Mouse (Mus musculus): ENCODE data around the gene Gm45062.

DNA sequence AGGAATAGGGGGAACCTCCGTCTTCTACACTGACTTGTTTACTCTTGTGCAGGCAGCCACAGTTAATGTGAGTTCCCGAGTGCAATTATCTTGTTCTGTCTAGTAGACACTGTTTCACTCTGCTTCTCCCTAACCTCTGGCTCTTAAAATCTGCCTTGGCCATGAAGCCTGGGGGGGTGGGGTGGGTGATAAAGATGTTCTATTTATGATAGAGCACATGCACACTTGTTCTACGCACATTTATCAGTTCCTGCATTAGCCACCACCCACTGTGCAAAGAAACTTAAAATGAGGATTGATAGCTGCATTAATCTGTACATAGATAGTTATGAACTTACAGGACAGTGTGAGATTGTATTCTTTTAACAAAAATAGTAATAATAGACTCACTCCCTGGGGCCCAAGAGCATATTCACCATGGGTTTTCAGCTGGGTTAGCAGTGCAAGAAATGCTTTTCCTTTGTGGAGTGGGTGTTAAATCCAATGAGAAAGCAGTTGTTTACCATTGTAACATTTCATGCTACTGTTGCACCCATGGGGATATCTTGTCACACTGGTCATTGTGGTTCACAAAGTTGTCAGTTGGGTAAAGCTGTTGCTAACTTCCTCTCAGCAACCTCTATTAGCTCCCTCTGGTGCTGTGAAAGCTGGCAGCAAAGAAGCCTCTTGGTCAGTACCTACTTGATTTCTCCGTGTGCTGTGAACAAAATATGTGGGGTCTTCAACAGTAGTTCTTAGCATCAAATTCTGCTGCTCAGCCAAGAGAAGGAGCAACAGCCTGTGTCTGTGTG, 272.0 kb downstream of the Gm45062 start:
- TF ChIP-seq EP300 (IDR thresholded peaks at IDR 0.05; ENCODE audit: low read depth in 1 of 2, low read length in 2 of 2): peak; percentile 56 to 86
- TF ChIP-seq BHLHE40 (IDR thresholded peaks at IDR 0.05; ENCODE audit: borderline replicate concordance, low read depth, low read length): peak; percentile 92
- TF ChIP-seq POLR2A (IDR thresholded peaks at IDR 0.05; ENCODE audit: control insufficient read depth in 1 of 2, insufficient read depth in 1 of 2, low read depth in 1 of 2, low read length in 2 of 2, poor library complexity in 1 of 2): no peak
- TF ChIP-seq CTCF (IDR thresholded peaks at IDR 0.05 in 2 of 3, conservative IDR thresholded peaks at IDR 0.05 in 1 of 3; ENCODE audit: control insufficient read depth in 1 of 3, insufficient read depth in 1 of 3, low read depth in 2 of 3, low read length in 3 of 3, poor library complexity in 1 of 3, severe bottlenecking in 1 of 3): no peak
- no peak for TF ChIP-seq MYC (IDR thresholded peaks at IDR 0.05; ENCODE audit: low read depth, low read length)
- TF ChIP-seq RCOR1 (IDR thresholded peaks at IDR 0.05; ENCODE audit: low read depth, low read length): peak; percentile 84
- TF ChIP-seq UBTF (IDR thresholded peaks at IDR 0.05; ENCODE audit: borderline replicate concordance, insufficient read depth, low read depth, low read length): no peak
- TF ChIP-seq MAFK (IDR thresholded peaks at IDR 0.05; ENCODE audit: borderline replicate concordance, low read depth, low read length): no peak
- TF ChIP-seq ZC3H11A (IDR thresholded peaks at IDR 0.05; ENCODE audit: low read depth, low read length): no peak
- TF ChIP-seq USF1 (IDR thresholded peaks at IDR 0.05; ENCODE audit: low read depth, low read length): no peak
- TF ChIP-seq ELF1 (IDR thresholded peaks at IDR 0.05; ENCODE audit: low read depth, low read length): no peak
- no peak for TF ChIP-seq MAX (IDR thresholded peaks at IDR 0.05; ENCODE audit: low read length)
